Mouse (Mus musculus) heart, adult 11 months (tissue): ENCODE results near the gene Tap2.

Source experiments
- DNase-seq: peaks from one replicate; pipeline ENCODE4 v3.0.0; 2022

Tap2 gene

DNA sequence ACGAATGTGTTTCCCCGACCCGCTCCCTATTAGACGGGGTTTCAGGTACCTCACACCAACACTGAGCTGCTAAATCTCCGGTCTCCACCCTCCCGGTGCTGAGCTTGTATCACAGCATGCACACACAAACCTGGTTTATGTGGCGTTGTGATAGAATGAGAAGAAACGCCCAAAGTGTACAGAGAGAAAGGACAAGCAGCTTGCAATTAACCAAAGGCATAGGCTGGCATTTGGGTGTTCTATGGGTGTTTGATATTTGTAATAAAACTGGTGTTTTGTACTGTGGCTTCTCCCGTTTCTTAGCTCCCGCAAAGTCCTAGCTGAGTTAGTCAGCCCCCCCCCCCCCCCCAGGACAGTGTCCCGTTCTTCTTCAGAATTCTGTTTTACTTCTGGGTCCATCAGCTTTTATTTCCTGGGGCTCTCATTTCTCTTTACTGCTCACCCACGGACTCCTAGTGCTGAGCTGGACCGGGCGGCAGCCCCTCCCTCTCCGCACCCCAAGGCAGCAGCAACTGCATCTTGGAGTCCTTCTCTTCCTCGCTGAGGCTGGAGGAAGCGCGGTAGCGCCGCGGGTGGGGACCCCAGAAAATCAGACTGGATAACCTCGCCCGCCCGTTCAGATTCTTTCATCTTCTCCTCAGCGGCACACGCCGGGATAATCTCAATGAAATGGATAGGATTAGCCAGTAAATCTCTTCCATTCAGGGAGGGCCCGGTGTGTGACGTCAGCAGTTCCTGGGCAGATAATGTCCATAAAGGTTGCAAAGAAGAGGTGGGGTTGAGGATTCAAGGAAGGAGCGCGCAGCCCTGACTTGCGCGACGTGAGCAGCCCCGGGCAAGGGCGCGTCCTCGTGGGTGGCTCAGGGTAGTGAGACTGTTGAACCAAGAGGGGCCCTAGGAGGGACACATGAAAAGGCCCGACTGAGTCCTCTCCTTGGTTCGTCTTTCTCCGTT lies 6.1 kb upstream of the Tap2 start, which contains the start of gene Psmb8:
Psmb8 (plus strand) TSS at position 781 of the 954 bp plus-strand sequence.
- DNase-seq = peak; percentile 99

DNA sequence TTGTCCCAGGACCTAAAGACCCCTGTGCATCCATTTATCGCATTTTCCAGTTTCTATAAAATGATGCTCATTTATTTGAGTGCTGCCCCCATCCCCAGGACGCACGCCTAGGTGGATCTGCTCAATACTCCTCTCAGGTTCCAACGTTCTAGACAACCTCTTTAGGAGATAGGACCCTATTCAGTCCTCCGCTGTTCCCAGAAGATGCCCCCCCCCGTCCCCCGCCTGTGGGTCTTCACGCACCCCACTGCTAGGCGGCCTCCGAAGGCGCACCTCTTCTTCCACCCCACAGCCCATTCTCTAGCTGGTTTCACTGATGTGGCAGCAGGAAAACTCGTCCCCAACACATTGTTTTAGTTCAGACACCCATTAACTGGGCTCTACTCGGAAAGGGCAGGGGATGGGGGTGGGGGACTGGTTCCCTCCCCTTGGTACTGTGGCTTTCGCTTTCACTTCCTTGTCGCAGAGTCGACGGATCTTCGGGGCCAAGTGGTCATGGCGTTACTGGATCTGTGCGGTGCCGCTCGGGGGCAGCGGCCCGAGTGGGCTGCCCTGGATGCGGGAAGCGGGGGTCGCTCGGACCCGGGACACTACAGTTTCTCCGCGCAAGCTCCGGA lies 5.3 kb upstream of the Tap2 start:
- DNase-seq = peak; percentile 99

DNA sequence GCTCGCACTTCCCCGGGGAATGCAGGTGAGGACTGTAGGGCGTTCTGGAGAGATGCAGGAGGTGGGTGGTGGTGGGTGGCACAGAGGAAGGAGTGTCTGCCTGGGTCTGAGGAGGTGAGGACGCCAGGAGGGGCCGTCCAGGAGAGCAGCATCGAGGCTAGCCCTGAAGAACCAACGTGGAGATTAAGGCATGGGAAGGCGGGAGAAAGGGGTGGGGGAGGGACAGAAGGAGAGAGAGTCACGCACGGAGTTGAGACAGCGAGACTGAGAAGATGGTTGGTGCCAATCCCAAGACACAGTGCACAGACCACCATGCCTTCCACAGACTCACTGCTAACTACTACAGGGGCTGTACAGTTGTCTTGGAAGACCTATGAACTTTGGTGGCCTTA lies 4.8 kb upstream of the Tap2 start:
- no peak for DNase-seq

DNA sequence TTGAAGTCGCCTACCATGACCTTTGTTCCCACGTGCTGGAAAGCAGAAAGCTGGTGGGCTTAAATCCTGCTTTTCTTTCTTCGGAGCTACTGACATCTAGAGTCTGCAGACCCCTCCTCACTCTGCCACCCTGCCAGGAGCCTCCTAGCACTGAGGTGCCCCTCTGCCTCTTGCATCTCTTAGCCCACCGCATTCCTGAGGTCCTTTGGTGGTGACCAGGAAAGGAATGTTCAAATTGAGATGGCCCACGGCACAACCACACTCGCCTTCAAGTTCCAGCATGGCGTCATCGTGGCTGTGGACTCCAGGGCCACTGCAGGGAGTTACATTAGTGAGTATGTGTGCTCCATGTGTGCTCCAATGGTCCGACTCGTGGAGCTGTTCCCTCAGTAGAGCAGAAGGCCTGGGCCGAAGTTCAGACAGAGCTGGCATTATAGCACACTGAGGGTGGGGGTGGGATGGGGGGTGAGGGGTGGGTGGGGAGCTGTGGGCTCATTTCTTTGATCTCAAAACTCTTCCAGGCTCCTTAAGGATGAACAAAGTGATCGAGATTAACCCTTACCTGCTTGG lies 4.2 kb upstream of the Tap2 start:
- peak; percentile 91 for DNase-seq

DNA sequence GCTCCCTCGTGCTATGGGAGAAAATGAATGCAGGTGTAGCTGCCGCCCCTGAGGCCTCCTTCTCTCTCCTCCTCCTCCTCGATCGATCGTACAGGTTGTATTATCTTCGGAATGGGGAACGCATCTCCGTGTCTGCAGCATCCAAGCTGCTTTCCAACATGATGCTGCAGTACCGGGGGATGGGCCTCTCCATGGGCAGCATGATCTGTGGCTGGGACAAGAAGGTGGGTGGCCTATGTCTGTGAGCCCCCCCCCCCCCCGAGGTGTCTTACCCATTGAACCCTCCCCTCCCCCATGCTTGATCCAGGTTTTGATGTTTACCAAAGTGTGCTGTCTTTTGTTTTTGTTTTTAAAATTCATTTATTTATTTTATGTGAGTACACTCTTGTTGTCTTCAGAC lies 3.3 kb upstream of the Tap2 start:
- no peak for DNase-seq

DNA sequence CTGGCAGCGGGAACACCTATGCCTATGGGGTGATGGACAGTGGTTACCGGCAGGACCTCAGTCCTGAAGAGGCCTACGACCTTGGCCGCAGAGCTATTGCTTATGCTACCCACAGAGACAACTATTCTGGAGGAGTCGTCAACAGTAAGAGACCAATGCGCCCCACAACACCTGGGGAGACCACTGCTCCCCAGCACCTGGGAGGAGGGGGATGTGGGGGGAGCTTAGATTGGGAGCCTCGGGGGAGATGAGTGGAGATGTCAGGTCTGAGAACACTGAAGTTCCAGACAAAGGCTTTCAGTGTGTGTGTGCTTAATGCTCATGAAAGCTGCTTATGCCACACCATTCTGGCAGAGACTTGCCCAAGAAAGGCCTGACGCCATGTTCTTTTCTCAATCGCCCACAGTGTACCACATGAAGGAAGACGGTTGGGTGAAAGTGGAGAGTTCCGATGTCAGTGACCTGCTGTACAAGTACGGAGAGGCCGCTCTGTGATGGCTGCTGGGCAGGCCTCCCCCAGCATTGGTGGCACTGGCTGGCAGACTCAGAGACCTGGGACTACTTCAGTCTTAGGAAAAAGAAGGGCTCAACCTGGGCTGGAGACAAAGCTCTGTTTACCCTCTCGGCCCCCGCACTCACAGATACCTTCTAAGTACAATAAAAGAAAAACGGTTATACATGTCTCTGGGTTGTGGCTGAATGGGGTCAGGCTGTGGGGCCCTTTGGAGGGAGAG lies 2.4 kb upstream of the Tap2 start:
- DNase-seq = no peak

DNA sequence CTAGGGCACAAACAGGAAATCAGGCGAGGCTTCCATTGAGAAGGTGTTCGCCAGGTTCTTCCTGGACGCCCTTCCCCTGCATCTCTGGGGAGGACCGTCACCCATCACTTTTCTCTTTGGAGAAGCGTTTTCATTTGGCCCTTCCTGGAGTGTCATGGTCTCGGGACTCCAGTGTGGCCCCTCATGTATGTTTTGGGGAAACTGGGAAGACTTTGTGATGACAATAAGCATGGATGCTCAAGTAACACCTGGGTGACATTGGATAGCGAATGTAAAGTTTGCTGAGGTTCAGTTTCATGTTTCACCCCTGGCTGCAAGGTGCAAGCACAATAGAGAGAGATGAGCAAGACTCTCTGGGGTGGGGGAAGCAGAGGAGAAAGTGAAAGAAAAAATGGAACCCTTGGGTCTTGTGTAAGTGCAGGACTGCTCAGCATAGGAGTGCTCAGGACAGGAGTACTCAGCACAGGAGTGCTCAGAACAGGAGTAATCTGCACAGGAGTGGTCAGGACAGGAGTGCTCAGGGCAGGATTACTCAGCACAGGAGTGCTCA lies 1.7 kb upstream of the Tap2 start:
- peak; percentile 87 for DNase-seq

DNA sequence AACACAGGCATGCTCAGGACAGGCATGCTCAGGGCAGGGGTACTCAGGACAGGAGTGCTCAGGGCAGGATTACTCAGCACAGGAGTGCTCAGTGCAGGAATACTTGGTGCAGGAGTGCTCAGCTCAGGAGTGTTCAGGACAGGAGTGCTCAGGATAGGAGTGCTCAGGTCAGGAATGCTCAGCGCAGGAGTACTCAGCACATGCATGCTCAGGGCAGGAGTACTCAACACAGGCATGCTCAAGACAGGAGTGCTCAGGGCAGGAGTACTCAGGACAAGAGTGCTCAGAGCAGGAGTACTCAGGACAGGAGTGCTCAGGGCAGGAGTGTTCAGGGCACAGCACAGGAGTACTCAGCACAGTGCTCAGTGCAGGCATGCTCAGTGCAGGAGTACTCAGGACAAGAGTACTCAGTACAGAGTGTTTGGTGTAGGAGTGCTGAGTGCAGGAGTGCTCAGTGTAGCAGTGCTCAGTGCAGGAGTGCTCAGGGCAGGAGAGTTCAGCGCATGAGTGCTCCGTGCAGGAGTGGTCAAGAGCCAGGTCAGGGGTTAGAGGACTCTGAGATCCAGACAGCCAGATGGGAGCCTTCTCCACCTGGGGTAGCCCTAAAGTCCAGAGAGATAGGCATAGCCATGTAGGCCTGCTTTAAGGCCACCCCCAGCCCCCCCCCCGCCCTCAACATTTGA lies 426 bp upstream of the Tap2 start:
- peak; percentile 83 for DNase-seq

DNA sequence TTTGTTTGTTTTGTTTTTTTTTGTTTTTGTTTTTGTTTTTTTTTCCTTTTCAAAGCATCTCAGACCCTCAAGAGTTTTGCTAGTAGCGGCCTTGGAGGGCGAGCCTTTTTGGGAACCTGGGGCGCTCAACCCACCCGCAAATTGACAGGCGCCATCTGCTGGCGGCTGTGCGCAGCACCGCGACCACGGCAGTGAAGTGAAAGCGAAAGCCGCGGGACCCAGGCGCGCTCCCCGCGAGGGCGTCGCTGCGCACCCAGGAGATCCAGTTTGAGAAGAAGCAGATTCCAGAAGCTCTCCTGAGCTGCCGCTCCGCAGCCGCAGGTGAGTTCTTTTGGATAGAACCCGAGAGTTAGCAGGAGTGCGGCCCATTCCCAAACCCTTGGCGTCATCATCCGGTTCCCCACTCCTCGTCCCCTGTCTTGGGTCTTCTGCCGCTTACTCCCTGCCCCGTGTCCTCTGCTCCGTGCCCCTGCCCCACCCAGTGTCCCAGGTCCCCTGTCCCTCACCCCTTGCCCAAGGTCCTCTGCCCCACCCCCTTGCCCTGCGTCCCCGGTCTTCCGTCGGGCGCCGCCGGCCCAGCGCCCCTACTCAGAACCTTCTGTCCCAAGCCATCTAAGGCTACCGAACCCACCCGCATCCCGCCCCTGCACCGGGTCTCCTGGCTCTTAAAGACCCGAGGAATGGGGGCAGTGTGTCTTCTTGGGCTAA lies 1.1 kb downstream of the Tap2 start:
- DNase-seq = peak; percentile 99

DNA sequence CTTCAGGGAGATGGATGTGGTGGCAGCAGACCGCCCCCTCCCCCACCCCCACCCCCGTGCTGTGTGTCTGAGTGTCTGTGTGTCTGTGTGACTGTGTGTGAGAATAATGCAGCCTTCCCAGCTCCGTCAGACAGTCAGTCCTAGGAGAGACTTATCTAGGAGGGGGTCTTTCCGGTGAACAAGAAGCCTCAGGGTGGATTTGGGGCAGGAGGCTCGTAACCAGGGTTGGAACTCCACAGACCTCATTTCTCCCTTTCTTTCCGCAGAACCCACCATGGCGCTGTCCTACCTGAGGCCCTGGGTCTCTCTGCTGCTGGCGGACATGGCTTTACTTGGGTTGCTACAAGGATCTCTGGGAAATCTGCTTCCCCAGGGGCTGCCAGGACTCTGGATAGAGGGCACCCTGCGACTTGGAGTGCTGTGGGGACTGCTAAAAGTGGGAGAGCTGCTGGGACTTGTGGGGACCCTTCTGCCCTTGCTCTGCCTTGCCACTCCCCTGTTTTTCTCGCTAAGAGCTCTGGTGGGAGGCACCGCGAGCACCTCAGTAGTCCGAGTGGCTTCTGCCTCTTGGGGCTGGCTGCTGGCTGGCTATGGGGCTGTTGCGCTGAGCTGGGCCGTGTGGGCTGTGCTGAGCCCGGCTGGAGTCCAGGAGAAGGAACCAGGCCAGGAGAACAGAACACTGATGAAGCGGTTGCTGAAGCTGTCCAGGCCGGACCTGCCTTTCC lies 1.9 kb downstream of the Tap2 start:
- peak; percentile 95 for DNase-seq

DNA sequence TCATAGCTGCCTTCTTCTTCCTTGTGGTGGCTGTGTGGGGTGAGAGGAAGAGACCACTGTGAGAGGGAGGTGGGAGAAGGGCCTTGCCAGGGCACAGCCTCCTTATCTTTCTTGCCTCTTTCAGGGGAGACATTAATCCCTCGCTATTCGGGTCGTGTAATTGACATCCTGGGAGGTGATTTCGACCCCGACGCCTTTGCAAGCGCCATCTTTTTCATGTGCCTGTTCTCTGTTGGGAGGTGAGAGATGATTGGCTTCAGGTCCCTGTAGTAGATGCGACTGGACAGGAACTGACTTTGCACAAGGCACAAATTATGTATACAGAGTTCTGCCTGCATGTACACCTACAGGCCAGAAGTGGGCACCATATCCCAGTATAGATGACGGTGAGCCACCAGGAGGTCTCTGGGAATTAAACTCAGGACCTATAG lies 2.4 kb downstream of the Tap2 start:
- DNase-seq = peak; percentile 95

DNA sequence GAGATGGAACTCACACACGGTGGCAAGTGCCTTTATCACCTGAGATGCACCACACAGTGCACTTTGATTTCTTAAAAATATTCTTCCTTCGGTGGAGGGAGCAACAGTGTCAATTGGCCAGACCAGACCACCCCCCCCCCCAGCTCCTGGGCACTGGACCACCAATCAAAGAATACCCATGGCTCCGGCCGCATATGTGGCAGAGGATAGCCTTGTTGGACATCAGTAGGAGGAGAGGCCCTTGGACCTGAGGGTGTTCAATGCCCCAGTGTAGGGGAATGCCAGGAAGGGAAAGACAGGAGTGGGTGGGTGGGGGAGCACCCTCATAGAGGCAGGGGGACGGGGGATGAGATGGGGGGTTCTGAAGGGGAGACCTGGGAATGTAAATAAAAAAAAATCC lies 3.4 kb downstream of the Tap2 start:
- DNase-seq = peak; percentile 91

DNA sequence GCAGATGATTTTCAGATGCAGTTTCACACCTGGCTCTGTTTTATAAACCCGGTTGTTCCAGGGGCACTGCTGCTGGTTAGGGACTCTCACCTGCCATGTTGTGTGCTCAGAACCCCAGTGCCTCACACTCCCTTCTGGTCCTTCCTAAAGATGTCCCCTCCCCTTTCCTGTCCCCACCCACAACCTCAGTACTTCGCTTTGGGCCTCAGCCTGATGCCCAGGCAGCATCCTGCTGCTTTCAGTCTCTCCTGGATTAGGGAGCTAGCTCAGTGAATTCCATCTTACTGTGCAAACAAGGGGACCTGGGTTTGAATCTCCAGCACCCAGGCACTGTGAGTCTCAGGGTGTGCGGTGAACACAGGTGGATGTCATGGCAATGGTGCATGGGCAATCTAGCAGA lies 4.1 kb downstream of the Tap2 start:
- peak; percentile 91 for DNase-seq

DNA sequence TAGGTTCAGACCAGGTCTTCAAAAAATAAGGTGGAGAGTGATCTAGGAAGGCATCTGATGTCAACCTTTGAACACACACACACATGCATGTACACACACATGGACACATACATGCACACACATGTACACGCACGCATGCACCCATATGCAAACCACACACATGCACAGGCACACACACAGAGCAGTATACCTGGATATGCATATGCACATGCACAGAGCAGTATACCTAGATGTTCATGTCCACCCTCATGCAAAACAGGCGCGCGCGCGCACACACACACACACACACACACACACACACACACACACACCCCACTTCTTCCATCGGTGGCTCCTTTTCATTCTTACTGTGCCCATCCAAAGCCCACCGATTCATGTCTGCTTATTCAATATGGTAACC lies 4.5 kb downstream of the Tap2 start:
- DNase-seq = peak; percentile 88

DNA sequence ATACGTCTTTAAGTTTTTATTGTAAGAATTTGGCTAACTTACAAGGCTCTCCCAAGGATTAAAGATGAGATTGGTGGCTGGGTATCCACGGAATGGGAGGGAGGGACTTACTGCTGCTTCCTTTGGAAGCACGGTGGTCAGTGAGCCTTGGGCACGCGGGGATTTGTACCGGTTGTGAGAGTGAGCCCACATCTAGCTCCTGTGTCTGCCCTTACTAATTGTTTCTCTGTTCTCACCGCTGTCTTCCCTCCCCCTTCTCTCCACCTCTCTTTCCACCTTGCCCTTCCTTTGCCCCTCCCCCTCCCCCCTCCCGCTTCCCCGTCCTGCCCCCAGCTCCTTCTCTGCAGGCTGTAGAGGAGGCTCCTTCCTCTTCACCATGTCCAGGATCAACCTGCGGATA lies 5.1 kb downstream of the Tap2 start:
- DNase-seq = peak; percentile 61

DNA sequence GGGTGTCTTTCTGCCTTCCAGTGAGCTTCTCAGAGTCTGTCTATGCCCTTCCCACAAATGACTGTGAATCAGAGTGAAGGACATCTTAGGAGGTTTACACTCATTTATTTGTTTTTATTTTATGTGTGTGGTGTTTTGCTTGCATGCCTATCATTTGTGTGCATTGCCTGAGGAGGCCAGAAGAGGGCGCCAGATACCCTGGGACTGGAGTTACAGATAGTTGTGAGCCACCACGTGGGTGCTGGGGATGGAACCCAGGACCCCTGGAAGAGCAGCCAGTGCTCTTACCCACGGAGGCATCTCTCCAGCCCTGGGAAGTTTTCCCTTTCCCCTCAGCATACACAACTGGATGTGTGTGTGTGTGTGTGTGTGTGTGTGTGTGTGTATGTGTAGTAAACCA lies 6.4 kb downstream of the Tap2 start:
- DNase-seq = peak; percentile 80

DNA sequence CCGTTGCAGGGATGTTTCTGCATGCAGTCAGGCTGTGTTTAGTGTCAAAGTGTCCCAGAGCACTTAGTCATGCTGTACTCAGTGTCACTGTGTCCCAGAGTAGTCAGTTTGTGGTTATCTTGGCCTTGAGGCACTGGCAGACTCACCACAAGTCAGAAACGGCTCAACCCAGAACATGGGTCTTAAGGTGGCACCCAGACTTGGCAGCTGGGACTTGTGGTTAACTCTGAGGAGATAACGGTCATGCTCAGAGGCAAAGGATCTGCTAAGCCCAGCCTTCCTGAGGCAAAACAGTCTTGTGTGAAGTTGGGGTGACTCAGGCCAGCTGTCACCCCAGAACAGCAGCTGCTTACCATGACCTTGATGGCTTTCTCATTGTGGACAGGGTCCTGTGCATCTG lies 7.3 kb downstream of the Tap2 start:
- DNase-seq = peak; percentile 88

DNA sequence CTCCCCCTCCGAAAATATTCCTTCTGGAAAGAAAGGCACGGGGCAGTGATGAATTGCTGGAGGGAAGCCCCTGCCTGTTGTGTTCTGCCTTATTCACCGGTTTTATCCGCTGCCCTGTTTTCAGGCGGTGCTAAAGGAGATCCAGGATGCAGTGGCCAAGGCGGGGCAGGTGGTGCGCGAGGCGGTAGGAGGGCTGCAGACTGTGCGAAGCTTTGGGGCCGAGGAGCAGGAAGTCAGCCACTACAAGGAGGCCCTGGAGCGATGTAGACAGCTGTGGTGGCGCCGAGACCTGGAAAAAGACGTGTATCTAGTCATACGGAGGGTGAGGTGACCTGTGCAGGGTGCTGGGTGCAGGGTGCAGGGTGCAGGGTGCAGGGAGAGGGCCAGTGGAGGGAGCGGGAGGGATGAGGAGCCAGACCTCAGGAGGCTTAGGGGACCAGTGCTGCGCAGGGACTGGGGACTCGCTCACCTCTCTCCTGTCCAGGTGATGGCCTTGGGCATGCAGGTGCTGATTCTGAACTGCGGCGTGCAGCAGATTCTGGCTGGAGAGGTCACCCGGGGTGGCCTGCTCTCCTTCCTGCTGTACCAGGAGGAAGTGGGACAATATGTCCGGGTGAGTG lies 8.5 kb downstream of the Tap2 start:
- peak; percentile 74 for DNase-seq

DNA sequence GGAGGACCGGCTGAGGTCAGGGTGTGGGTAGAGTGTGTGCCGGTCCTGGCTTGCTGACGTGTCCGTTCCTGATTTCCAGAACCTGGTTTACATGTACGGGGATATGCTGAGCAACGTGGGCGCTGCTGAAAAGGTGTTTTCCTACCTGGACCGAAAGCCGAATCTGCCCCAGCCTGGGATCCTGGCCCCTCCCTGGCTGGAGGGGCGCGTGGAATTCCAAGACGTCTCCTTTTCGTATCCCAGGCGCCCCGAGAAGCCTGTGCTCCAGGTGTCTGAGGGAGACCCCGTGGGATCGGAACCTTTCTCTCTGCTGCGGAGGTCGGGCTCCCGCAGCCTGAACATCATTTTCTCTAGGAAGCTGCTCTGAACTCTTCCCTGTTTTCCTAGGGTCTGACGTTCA lies 10.6 kb downstream of the Tap2 start:
- DNase-seq = peak; percentile 76

DNA sequence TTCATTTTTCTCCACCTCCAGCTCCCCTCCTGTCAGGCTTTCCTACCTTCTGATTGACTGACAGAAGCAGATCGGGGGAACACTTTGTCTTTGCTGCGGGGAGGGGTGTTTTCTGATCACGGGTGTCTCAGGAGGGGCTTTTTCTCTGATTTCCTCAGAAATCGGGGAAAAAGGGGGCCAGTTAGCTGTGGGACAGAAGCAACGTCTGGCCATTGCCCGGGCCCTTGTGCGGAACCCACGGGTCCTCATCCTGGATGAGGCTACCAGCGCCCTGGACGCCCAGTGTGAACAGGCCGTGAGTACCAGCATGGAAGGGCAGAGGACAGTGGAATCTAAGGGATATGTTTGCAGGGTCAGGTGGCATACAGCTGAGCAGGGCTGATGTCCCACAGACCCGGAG lies 11.8 kb downstream of the Tap2 start:
- peak; percentile 80 for DNase-seq
